Mouse (Mus musculus) liver, embryonic 15.5 days (tissue): ENCODE results near the gene Otud7a. TPM values are rescaled to one million over a fixed set of nuclear protein-coding genes. Genes with fewer than 3 reads are reported as not detected.

Source experiments
- ATAC-seq: fragments of 200-750 bp; cut with Nextera tagmentation; 2 replicates; pipeline ENCODE4 v1.8.0; 2017; ENCODE audit warnings: moderate number of reproducible peaks, mild to moderate bottlenecking, moderate library complexity; ENCODE audit not compliant: insufficient read depth
- H3K27ac ChIP-seq: fragments of 300-500 bp; sonication (generic); replicated peaks from 2 replicates; pipeline ENCODE4 v1.5.1; 2015; ENCODE audit warnings: mild to moderate bottlenecking, inconsistent platforms
- H3K27me3 ChIP-seq: fragments of 300-500 bp; sonication (generic); 2 replicates; pipeline ENCODE4 v1.6.1; 2015; ENCODE audit warnings: mild to moderate bottlenecking, inconsistent platforms
- H3K36me3 ChIP-seq: fragments of 300-500 bp; sonication (generic); replicated peaks from 2 replicates; pipeline ENCODE4 v1.6.1; 2015; ENCODE audit warnings: moderate library complexity, mild to moderate bottlenecking, inconsistent platforms
- H3K4me1 ChIP-seq: fragments of 300-500 bp; sonication (generic); replicated peaks from 2 replicates; pipeline ENCODE4 v1.6.1; 2015; ENCODE audit warnings: inconsistent platforms
- H3K4me2 ChIP-seq: fragments of 300-500 bp; sonication (generic); 2 replicates; pipeline ENCODE4 v1.6.1; 2015; ENCODE audit warnings: moderate library complexity, mild to moderate bottlenecking, inconsistent platforms
- H3K4me3 ChIP-seq: fragments of 300-500 bp; sonication (generic); replicated peaks from 2 replicates; pipeline ENCODE4 v1.5.1; 2015; ENCODE audit warnings: mild to moderate bottlenecking, inconsistent platforms
- H3K9ac ChIP-seq: fragments of 300-500 bp; sonication (generic); 2 replicates; pipeline ENCODE4 v1.6.1; 2015; ENCODE audit warnings: moderate library complexity, mild to moderate bottlenecking, inconsistent platforms
- H3K9me3 ChIP-seq: fragments of 300-500 bp; sonication (generic); replicated peaks from 2 replicates; pipeline ENCODE4 v1.6.1; 2016; ENCODE audit warnings: inconsistent platforms
- WGBS: fragments of 180-500 bp; shearing (Covaris S2); methylation state at CpG from one replicate; pipeline ENCODE4 v1.1.7; 2015; ENCODE audit warnings: mixed read lengths; ENCODE audit not compliant: insufficient replicate concordance; 5-methylcytosine and 5-hydroxymethylcytosine counted together
- polyA plus RNA-seq: library from polyadenylated mRNA; unstranded; fragments of >200 nt; fragmentation: Nextera tagmentation; extraction: Ambion mirVana; gene quantifications from 2 replicates; pipeline ENCODE4 v1.2.1, GENCODE M21; 2015

The Otud7a gene
- polyA plus RNA-seq, 1 experiment from 2014 or later: 0.03 TPM

DNA sequence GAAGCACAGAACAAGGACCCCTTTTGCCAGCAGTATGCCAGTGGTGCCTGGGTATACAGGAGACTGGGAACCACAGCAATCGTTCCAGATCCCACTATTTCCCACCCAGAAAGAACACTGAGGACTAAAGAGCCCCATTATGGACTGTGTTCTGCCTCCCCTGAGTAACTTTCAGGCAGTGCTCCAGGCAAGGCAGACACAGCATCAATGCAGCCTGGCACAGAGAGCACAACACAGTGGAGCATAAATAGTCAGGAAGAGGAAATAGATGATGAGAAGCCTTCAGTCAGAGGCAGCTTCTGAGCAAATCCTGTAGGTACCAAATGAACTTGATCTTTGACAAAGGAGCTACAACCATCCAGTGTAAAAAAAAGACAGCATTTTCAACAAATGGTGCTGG is 115.1 kb downstream of the Otud7a start:
- Histone ChIP-seq H3K27me3 (no peaks in the 10 kb centered on the region), H3K4me2 (no peak overlapping the region), H3K36me3 (no peaks in the 10 kb centered on the region), H3K9me3 (no peaks in the 10 kb centered on the region), H3K27ac (no peak overlapping the region), H3K4me1 (no peaks in the 10 kb centered on the region), H3K9ac (no peak overlapping the region), H3K4me3 (no peak overlapping the region)
- ATAC-seq: no peak
- WGBS: 43% methylated on average over 1 of the region's 1 CpGs

DNA sequence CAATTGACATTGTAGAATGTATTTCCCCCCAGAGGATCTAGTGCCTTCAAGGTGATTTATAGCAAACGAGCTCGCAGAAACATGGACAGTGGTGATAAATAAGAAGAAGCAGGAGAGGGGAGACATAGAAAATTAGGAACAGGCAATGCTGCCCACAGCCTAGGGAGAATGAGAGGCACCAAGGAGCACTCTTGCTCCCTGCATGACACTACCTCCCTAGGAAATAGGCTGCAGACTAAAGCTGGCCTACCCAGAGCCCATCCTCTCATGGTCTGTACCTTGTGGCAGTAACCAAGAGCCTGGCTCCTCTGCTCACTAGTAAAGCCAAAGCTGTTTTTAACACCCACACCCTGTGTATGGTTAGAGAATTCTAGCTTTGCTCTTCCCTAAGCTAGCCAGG is 138.8 kb downstream of the Otud7a start:
- ATAC-seq: no peak
- no peaks in the 10 kb centered on the region for H3K36me3 ChIP-seq
- H3K4me3 ChIP-seq: no peak overlapping the region
- no peaks in the 10 kb centered on the region for H3K4me1 ChIP-seq
- no peak overlapping the region for H3K4me2 ChIP-seq
- no peak overlapping the region for H3K27ac ChIP-seq
- WGBS: 49% methylated on average over 2 of the region's 2 CpGs
- H3K27me3 ChIP-seq: no peaks in the 10 kb centered on the region
- no peak overlapping the region for H3K9ac ChIP-seq
- H3K9me3 ChIP-seq: no peaks in the 10 kb centered on the region

DNA sequence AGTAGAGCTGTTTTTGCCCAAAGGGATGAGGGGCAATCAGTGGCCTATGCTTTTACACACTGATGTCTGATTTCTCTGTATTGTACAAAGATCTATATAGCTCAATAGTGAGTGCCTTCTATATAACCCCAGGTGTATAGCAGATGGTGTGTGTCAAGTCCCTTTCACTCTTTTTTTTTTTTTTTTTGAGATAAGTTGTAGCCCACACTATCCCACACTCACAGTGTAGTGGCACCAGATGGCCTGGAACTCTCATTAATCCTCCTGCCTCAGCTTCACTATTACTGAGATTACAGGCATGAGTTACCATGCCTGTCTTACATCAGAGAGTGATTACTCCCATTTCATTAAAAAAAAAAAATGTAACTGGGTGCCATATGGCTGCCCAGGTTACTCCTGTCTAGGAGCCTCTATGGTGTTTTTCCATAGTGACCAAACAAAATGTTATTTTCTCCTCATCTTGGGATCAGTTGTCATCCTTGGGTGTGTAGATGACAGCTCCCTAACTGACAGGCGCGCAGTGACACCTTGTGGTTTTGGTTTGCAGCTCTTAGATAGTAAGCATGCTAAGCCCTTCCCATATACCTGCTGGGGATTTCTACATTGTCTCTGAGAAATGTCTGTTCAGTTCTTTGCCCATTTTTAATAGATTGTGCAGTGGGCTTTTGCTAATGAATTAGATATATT is 141.8 kb downstream of the Otud7a start:
- no peaks in the 10 kb centered on the region for H3K4me1 ChIP-seq
- WGBS: 48% methylated on average over 2 of the region's 2 CpGs
- no peaks in the 10 kb centered on the region for H3K9me3 ChIP-seq
- H3K27ac ChIP-seq: no peak overlapping the region
- H3K27me3 ChIP-seq: no peaks in the 10 kb centered on the region
- ATAC-seq: no peak
- no peak overlapping the region for H3K9ac ChIP-seq
- no peak overlapping the region for H3K4me2 ChIP-seq
- no peak overlapping the region for H3K4me3 ChIP-seq
- no peaks in the 10 kb centered on the region for H3K36me3 ChIP-seq

DNA sequence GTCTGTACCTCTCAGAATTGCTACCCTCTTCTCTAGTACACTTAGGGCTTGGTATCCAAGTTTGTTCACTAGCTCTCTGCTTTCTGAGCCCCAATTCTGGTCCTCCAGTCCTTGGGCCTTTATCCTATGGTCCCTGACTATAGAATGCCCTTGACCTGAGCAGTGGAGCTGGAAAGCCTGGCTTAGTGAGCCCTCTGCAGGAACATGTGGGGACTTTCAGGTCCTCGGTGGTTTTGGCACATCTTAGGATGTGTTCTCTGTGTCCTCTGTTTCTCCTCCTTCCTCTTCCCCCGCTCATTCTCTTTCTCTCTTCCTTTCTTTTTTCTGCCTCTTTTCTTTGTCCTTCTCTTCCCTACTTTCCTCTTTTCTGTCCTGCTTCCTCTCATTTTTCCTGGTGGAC is 145.8 kb downstream of the Otud7a start:
- 30% methylated on average over 2 of the region's 2 CpGs for WGBS
- no peak overlapping the region for H3K4me3 ChIP-seq
- no peaks in the 10 kb centered on the region for H3K9me3 ChIP-seq
- H3K36me3 ChIP-seq: no peaks in the 10 kb centered on the region
- no peak overlapping the region for H3K27ac ChIP-seq
- no peak overlapping the region for H3K9ac ChIP-seq
- no peaks in the 10 kb centered on the region for H3K27me3 ChIP-seq
- no peaks in the 10 kb centered on the region for H3K4me1 ChIP-seq
- H3K4me2 ChIP-seq: no peak overlapping the region
- ATAC-seq: no peak

DNA sequence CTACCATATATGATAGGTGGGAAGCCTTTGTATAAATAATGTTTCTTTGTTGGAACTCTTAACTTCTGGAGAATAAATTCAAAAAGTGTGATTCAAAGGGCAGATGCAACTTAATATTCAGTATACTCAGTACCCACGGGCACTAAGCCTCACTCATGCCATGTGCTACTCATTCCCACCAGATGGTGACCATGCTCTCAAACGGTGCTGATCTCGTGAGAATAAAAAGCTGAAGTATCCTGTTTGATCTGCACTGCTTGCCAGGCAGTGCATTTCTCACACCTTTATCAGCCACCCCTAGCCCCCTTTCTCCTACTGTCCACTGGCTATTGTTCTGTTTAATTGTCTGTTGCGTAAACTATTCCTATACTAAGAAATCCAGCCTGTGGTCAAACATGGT is 146.8 kb downstream of the Otud7a start:
- no peak overlapping the region for H3K4me2 ChIP-seq
- no peaks in the 10 kb centered on the region for H3K27me3 ChIP-seq
- no peaks in the 10 kb centered on the region for H3K9me3 ChIP-seq
- no peak overlapping the region for H3K9ac ChIP-seq
- no peak overlapping the region for H3K4me3 ChIP-seq
- H3K4me1 ChIP-seq: no peaks in the 10 kb centered on the region
- no peak overlapping the region for H3K27ac ChIP-seq
- 55% methylated on average over 4 of the region's 4 CpGs for WGBS
- H3K36me3 ChIP-seq: no peaks in the 10 kb centered on the region
- no peak for ATAC-seq

DNA sequence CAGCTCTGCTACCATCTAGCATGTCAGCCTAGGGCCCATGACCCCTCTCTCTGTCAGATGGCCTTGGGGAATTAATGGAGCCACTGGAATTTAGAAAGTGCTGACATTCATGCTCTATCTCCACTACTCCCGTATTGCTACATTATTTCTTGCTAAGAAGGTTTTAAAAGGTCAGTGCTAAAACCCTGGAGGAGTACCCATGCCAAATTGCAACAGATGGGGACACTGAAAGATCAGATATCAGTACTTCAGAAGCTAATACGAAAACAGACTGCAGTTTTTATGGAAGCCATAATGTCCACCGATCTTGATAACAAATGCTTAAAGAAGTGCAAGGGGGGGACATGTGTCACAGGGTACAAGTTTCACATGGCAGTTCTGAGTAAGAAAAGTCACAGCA is 147.5 kb downstream of the Otud7a start:
- H3K9ac ChIP-seq: no peak overlapping the region
- H3K27me3 ChIP-seq: no peaks in the 10 kb centered on the region
- no peak overlapping the region for H3K27ac ChIP-seq
- no peak for ATAC-seq
- WGBS: 47% methylated on average over 3 of the region's 3 CpGs
- H3K4me3 ChIP-seq: no peak overlapping the region
- no peak overlapping the region for H3K4me2 ChIP-seq
- H3K4me1 ChIP-seq: no peaks in the 10 kb centered on the region
- H3K9me3 ChIP-seq: no peaks in the 10 kb centered on the region
- no peaks in the 10 kb centered on the region for H3K36me3 ChIP-seq

DNA sequence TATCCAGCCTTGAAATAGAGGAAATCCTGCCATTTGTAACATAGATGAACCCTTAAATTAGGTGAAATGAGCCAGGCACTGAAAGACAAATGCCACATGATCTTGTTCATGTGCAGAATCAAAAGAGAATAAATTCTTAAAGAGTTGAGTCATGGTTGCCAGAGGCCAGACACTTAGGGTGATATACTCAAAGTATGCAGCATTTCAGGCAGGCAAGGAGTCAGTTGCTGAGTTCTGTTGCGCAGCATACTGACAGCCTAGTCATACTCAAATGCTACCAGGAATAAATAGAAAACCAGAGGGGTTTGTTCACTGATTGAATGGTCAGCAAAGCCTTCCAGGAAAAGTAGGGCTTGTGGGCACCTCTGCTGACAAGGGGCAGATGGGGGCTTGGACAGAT is 160.3 kb downstream of the Otud7a start:
- Histone ChIP-seq H3K9ac (no peak overlapping the region), H3K4me3 (no peak overlapping the region), H3K27me3 (no peaks in the 10 kb centered on the region), H3K4me1 (no peaks in the 10 kb centered on the region), H3K27ac (no peak overlapping the region), H3K9me3 (no peaks in the 10 kb centered on the region), H3K4me2 (no peak overlapping the region), H3K36me3 (no peaks in the 10 kb centered on the region)
- ATAC-seq: no peak
- WGBS: 62% methylated on average over 1 of the region's 1 CpGs

DNA sequence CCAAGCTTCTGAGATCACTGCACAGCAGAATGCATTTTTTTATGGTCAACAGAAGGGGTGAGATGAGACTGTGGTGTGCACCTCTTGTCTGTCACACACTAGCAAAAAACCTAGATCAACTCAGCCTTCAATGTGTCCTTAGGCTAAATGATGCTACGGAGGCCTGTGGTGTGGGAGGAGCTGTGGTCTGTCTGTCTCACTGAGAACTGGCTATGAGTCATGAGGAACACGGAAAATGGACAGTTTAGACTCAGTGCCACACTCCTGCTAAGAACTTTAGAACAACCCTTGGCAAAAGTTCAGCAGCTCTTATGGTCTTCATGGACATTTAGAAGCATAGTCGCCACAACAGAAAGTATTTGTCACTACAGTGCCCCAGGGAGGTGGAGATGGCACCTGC is 172.5 kb downstream of the Otud7a start:
- WGBS: 65% methylated on average over 3 of the region's 3 CpGs
- H3K36me3 ChIP-seq: no peaks in the 10 kb centered on the region
- H3K4me1 ChIP-seq: no peaks in the 10 kb centered on the region
- H3K27me3 ChIP-seq: no peaks in the 10 kb centered on the region
- no peak for ATAC-seq
- H3K9me3 ChIP-seq: no peaks in the 10 kb centered on the region
- no peak overlapping the region for H3K27ac ChIP-seq
- no peak overlapping the region for H3K4me2 ChIP-seq
- H3K9ac ChIP-seq: no peak overlapping the region
- H3K4me3 ChIP-seq: no peak overlapping the region

DNA sequence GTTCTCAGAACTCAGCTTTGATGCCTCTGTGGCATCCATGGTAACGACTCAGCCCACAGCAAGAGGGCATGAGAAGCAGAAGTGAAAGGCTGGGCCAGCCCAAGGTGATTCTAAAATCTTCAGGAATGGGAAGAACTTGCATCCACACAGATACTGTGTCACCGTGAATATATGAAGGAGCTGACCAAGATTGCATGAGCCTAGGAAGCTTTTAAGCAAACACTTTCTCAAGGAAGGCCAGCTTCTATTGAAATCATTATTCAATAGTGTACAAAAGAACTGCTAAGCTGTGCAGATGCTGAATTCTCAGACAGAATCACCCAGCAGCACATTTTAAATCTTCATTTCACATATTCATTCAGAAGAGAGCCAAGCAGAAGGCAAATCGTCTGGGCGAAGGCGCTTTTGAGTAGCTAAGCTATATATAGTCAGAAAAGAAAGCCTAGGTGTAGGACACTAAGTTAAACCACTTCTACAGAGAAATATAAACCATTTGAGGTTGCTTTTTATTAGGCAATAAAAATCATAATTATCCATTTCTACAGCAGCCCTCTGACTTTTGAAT is 176.3 kb downstream of the Otud7a start:
- Histone ChIP-seq H3K4me3 (no peak overlapping the region), H3K27me3 (no peaks in the 10 kb centered on the region), H3K9ac (no peak overlapping the region), H3K9me3 (no peaks in the 10 kb centered on the region), H3K4me1 (no peaks in the 10 kb centered on the region), H3K27ac (no peak overlapping the region), H3K4me2 (no peak overlapping the region), H3K36me3 (no peaks in the 10 kb centered on the region)
- WGBS: 65% methylated on average over 5 of the region's 5 CpGs
- ATAC-seq: no peak

DNA sequence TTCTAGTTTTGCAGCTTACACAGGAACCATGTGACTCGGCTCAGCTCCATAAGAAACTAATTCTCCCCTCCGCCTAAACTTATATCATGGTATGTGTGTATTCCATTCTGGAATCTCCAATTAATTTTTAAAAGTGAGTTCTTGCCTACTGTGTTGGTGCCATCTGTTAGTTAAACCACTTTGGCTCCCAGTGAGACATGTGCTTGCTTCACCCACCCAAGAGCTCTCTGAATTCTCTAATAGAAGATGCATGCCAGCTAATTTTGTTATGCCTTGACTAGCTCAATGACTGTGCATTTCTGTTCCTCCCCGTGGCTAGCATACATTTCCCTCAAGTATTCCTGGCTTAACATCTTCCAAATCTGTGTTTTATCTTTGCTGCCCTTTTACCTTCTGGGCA is 193.1 kb downstream of the Otud7a start:
- 48% methylated on average over 3 of the region's 3 CpGs for WGBS
- Histone ChIP-seq H3K4me3 (no peak overlapping the region), H3K4me1 (no peaks in the 10 kb centered on the region), H3K9ac (no peak overlapping the region), H3K27ac (no peak overlapping the region), H3K27me3 (no peaks in the 10 kb centered on the region), H3K4me2 (no peak overlapping the region), H3K36me3 (no peaks in the 10 kb centered on the region), H3K9me3 (no peaks in the 10 kb centered on the region)
- ATAC-seq: no peak

DNA sequence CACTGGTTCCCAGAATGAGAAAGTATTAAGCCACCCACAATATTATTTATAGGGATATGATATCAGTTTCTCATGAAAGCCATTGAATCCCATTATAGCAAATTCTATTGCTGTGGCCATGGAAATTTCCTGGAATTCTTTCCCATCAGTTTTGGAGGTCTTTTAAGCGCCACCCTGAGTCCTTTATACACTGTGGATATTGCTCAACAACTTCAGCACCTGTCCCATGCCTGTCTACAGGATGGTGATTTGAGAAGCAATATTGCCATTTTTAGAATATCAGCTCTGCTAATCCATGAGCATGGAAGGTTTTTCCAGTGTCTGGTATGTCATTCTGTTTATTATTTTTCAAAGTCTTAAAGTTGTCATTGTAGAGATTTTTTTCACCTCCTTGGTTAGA is 199.5 kb downstream of the Otud7a start:
- 44% methylated on average over 1 of the region's 1 CpGs for WGBS
- Histone ChIP-seq H3K4me1 (no peaks in the 10 kb centered on the region), H3K9me3 (no peaks in the 10 kb centered on the region), H3K36me3 (no peaks in the 10 kb centered on the region), H3K27me3 (no peaks in the 10 kb centered on the region), H3K27ac (no peak overlapping the region), H3K4me2 (no peak overlapping the region), H3K9ac (no peak overlapping the region), H3K4me3 (no peak overlapping the region)
- no peak for ATAC-seq

DNA sequence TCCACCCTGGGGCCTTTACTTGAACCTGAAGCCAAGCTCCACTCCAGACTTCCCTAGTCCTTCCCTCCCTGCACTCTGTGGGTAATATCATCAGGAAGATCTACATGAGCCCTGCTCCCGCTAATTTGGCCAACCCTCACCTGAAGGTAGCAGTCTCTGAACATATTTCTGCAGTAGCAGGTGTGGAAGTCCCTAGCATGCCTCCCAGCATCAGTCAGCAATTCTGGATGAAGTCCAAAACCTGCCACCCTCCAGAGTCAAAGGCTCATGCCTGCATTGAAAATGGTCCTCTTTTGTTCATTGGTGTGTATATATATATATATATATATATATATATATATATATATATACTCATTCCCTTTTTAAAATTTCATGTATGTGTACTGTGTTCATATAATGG is 202.6 kb downstream of the Otud7a start:
- ATAC-seq: no peak
- Histone ChIP-seq H3K27me3 (no peaks in the 10 kb centered on the region), H3K4me1 (no peaks in the 10 kb centered on the region), H3K4me3 (no peak overlapping the region), H3K36me3 (no peaks in the 10 kb centered on the region), H3K27ac (no peak overlapping the region), H3K9me3 (no peaks in the 10 kb centered on the region), H3K9ac (no peak overlapping the region), H3K4me2 (no peak overlapping the region)
- 33% methylated on average over 1 of the region's 1 CpGs for WGBS
